Mouse (Mus musculus): ENCODE results near the gene Tnr.

DNA sequence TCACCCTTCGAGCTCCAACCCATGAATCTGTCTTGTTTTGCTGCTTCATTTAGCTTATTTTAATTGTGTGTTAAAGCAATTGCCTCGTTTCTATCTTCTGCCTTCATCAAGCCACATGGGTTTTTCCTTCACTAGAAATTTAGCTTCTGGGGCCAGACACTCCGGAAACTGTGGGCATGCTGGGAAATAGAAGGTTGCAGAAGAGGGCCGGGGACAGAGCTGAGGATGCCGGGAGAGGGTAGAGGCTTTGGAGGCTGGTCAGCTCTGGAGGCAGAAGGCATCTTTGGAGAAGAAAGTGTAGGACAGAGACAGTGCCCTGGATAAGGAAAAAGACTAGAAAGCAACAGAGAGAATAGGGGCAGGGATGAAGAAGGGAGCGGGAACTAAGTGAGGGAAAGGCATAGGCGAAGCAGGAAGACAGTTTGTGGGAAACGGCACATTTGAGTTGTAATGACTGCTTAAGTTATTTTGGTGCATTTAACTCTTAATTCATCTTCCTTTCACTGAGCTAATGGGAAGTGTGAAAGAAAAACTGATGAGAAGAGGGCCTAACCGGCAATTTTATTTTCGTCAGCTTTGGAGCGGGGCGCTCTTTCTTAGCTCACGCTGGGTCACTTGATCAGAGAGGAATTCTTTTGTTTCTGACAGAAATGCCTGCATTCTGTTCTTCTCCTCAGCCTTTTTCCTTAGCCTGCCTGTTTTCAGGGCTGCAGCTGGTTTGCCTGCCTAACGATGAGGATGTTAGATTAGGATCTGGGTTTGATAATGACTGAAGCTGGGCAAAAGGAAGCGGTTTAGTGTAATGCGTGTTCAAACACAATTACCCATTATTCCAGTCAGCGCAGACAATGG lies 28.2 kb downstream of the Tnr start:
- TF ChIP-seq POLR2A (IDR thresholded peaks at IDR 0.05; ENCODE audit: insufficient read depth, low read depth, low read length): no peak
- TF ChIP-seq CTCF (IDR thresholded peaks at IDR 0.05): no peak
- no peak for TF ChIP-seq EP300 (IDR thresholded peaks at IDR 0.05; ENCODE audit: insufficient read depth, low read depth, low read length)
